Mouse (Mus musculus) adrenal gland, postnatal 25 days (tissue): ENCODE measurements at regions not wholly inside any gene's neighbourhood (a gene's known extent, or its start where the extent isn't known, plus 50 kb on each side); places are given as distances from the start of the nearest gene placed in this dataset.

Source experiments
- DNase-seq: peaks from one replicate; pipeline ENCODE4 v3.0.0; 2021; ENCODE audit warnings: mixed read lengths

DNA sequence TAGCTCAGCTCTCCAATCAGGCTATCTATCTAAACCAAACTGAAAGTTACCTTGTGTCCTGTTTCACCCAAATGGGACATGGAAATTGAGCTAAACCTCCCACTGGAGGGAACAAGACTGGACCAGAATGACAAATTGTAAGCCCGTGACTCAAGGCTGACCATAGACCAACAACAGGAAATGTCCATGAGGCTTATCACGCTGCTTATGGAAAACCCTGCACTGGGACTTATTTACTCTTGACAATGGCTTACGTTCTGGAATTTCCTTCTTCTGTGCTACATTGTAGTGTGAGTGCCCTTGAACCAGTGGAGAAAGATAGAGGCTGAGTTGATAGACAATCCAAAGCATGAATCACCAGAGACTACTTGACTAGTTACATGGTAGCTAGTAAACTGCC lies 87.5 kb upstream of the Phactr1 start:
- DNase-seq: no peak

DNA sequence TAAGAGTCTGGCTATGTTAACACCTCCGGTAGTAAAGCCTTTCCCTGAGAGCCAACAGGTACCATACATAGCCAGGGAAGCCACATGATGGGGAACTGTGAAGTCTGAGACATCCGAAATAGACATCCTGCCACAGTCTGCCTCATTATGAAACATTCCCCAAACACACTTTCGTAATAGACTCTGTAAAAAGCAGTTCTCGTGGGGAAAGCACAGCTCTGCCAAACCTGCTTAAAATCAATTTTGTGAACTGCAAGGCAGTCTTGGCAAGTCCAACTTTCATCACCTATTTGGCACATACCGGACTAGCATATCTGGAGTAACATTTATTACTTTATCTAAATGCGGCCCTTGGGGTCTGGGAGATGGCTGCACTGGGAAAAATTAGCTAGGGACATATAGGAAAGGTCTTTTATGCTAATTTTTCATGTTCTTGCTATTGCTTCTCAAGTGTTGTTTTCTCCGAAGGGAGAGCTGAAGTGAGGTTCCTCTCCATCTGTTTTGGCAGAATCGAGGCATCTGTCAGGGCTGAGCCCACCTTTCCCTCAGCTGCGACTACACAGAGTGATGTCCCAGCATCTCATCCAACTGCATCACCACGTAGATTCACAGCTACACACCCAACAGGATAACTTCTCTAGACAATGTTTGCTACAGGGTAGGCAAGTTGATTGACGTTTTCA lies 86.8 kb upstream of the Phactr1 start:
- no peak for DNase-seq

DNA sequence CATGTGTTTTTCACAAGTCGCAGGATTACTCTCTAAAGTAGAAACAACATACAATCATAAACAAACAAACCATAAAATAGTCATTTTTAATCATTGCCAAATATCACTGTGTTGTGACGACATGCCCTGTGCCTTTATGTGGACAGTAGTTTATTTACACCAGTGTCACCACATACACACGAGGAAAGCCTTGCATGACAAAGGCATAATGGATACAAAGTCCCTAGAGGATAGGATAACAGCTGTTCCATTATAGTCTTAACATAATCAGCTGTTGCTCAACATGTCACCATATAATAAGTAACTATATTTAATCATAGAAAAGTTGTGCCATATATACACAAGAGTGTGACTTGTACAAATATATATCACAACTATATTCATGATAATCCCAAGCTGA lies 85.2 kb upstream of the Phactr1 start:
- DNase-seq: no peak

DNA sequence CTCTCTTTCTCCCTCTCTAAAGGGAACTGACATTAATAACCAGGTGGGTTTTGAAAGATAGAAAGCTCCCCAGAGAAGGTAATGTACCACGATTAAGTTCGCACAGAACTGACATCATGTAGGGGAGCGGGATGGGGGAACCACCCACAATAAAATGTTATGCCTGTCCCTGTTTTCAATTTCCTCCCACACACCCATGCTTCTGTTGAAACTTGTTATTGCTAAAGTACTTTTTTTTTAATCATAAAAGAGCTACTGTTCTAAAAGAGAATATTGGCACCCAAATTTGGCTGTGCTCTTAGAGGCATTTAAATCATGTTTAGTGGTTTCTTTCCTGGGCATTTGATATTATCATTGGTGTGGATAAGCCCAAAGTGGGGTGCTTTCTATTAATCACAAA lies 82.6 kb upstream of the Phactr1 start:
- DNase-seq: no peak

DNA sequence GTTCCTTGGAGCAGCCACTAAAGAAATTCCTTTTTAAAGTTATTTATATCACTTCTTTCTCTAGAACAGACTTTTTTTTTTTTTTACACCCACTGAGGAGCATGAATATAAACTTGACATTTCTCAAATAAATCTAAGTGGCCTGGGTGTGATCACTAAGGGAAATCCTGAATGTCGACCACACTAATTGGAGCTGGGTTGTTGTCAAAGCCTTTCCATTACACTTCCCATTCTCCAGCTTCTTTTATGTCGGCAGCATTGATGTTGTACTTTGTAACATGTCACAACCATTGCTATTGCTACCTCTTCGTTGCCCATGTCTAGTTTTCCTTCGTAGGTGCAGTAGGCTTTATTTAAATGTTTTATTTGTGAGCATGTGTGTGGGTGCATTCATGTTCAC lies 77.1 kb upstream of the Phactr1 start:
- no peak for DNase-seq

DNA sequence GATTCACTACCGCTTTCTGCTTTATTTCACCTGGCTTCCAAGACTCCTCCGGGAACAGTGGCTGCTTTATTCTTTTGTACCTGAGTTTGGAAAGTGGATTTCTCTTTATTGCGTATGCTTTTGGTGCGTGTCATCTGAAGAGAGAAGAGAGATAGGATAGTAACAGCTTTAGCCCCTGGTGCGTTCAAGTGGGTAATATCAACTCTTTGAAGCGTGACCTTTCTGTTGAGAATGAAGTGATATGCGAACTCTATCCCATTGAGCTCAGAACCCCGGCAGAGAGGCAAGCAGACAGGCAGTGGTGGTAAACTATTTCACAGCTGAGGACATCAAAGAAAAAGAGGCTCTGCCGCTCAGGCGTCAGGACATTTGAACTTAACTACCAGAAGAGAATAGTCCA lies 72.7 kb upstream of the Phactr1 start:
- DNase-seq: no peak

DNA sequence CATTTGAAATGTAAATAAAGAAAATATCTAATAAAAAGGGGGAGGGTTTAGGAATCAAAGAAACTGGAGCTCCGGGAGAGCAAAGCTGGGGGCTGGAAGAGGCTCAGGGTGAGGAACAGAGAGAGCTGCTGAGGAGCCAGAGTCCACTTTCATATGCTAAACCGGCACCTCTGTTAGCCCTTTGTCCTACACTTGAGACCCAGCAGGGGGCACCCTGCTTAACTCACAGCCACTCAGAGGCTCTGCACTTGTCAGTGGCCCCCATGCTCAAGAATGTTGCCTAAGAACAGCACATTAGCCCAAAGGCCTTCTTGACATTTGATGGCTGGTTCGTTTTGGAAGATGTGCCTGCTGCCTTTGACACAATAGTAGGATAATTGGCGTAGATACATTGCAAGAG lies 71.5 kb upstream of the Phactr1 start:
- no peak for DNase-seq

DNA sequence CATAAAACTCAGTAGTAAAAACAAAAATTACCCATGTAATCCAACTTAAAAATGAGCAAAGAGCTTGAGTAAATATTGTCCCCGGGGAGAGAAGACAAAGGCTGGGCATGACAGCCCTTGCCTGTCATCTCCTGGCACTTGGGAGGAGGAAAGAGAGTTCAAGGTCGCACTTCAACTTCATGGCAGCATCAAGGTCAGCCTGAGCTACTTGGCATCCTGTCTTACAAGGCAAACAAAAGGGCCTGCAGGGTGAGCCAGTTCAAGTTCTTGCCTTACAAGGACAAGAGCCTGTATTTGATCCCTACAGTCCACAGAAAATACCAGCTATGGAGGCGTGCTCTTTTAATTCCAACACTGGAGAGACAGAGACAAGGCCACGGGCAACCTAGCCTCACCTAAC lies 67.1 kb upstream of the Phactr1 start:
- DNase-seq: no peak

DNA sequence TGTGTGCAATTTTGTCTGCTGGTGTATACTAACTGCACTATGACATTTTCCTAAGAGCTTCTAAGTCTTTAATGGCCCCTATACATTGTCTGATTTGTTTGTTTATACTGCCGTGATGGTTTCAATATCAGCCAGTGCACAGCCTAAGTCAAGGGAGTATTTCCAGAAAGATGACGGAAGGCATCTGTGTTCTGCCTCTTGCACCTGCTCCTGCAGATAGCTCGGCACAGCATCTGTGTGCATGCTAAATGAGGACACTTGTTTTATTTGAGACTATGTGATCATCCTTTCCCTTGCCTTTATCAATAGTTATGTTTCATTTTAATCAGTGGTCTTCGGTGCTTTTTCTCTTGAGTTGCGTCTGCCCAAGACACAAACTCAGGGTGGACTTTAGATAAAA lies 64.6 kb upstream of the Phactr1 start:
- no peak for DNase-seq

DNA sequence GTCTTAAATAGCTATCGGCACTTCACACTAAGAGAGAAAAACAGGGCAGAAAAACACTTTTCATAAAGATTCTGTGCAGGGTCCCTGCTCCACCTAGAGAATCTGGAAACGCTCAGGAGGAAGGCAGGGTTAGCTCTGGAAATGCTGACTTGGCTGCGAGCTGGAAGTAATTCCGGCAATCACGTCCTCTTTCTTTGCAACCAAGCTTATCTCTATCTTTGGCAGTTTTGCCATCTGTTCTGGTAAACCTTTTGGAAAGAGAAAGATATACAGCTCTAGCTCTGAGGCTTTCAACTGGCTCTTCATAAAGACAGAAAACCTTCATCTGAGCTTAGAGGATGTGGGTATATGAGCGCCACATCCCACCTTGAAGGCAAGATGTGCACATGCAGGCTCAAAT lies 63.2 kb upstream of the Phactr1 start:
- DNase-seq: no peak

DNA sequence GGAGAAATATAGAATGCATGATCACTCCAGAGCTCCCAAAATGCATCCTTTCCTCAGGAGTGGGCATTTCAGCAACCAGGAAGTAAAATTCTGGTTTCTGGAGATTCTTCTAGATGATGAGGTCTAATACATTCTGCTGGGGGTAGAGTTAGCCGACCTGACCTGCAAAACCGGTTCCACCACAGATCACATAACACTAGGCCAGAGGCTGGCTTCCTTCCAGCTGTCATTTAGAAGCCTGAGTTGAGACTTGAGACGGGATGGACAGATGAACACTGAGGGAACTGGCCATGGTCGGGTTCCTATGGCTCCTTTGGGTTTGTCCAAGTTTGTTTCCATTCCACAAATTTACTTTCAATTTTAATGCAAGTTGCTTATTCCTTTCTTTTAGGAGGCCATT lies 62.6 kb upstream of the Phactr1 start:
- DNase-seq: no peak

DNA sequence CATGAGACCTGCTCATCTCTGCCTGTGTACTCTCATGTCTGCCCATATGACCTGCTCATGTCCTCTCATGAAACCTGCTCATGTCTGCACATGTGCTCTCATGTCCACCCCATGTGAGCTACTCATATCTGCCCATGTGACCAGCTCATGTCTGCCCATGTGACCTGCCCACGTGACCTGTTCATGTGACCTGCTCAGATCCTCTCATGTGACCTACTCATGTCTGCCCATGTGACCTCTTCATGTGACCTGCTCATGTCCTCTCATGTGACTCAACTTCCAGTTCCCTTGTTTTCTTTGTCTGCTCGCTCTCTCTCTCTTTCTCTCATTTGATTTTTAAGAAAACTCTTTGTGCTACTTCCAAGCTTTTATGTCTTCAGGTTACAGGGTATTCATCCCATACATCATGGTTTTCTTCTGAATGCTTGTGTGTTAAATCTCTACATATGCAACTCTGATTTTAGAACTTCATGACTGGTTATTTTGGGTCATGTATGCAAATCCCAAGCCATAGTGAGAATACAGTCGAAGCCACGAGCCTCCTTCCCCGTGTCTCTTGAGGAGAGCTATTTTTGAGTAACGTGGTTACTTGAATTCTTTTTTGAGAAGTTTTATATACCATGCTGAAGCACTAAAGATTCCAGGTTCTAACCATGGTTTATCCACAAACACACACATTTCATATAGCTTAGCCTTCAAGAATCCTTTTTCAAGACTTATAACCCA lies 60.7 kb upstream of the Phactr1 start:
- no peak for DNase-seq

DNA sequence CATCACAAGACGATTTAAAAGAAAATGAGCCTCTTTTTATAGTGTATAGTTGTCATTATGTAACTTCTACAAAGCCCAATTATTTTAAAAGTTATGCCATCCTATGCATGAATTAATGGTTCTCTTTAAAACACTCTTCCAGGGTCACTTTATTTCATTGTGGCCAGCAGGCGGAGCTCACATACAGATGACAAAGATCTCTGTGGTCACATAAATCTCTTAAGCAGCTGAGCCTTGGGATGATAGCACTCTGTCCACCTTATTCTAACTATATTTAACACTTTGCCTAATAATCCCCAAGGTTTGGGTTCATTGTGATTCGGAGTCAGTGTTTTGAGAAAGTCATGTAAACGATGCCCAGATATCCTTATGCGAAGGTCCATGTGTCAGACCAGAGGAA lies 56.9 kb upstream of the Phactr1 start:
- DNase-seq: peak; percentile 32
